Mouse (Mus musculus): ENCODE data around the gene Hist2h4. TPM values are rescaled to one million over a fixed set of nuclear protein-coding genes. Genes with fewer than 3 reads are reported as not detected.

Hist2h4 gene
- 3.1 and 3.6 TPM in 2 replicates for polyA plus RNA-seq (2012; rRNA removed)

GRCm38 (mm10) chr3:96262979-96263550 is at the start of gene Hist2h4:
Hist2h4 (minus strand) TSS chr3:96263311.
- Histone ChIP-seq H3K27ac (ENCODE audit: insufficient read depth, low read length) (peak within 1 kb of the TSS; percentile 85), H3K4me3 (ENCODE audit: insufficient read depth, low read length) (peak within 1 kb of the TSS; percentile 59)
- peak; percentile 100 for TF ChIP-seq POLR2A (IDR thresholded peaks at IDR 0.05; ENCODE audit: extremely low read depth, insufficient read depth, low read length)
- TF ChIP-seq CTCF (IDR thresholded peaks at IDR 0.05; ENCODE audit: extremely low read depth, insufficient read depth, low read length) = no peak

GRCm38 (mm10) chr3:96312341-96313098 is 49.4 kb upstream of the Hist2h4 start:
- Histone ChIP-seq H3K4me1 (ENCODE audit: control insufficient read depth, insufficient read depth, low read length) (no peaks in the 10 kb centered on the region), H3K27ac (ENCODE audit: insufficient read depth, low read length) (no peak overlapping the region), H3K4me3 (ENCODE audit: insufficient read depth, low read length) (no peak overlapping the region)
- TF ChIP-seq CTCF (IDR thresholded peaks at IDR 0.05; ENCODE audit: extremely low read depth, insufficient read depth, low read length) = no peak
- no peak for TF ChIP-seq POLR2A (IDR thresholded peaks at IDR 0.05; ENCODE audit: extremely low read depth, insufficient read depth, low read length)

More at GRCm38 (mm10) chr3:96262979-96263550, at the start of gene Hist2h4:
- peaks cover 2% of the 10 kb centered on the region; the same call in 1 of the 2 replicates for H3K4me1 ChIP-seq (ENCODE audit: control insufficient read depth, insufficient read depth, low read length)

GRCm38 (mm10) chr3:96309441-96309840 is 46.3 kb upstream of the Hist2h4 start:
- Histone ChIP-seq H3K4me1 (ENCODE audit: control insufficient read depth, insufficient read depth, low read length) (no peaks in the 10 kb centered on the region), H3K27ac (ENCODE audit: insufficient read depth, low read length) (no peak overlapping the region), H3K4me3 (ENCODE audit: insufficient read depth, low read length) (no peak overlapping the region)
- TF ChIP-seq POLR2A (IDR thresholded peaks at IDR 0.05; ENCODE audit: extremely low read depth, insufficient read depth, low read length) = no peak
- no peak for TF ChIP-seq CTCF (IDR thresholded peaks at IDR 0.05; ENCODE audit: extremely low read depth, insufficient read depth, low read length)

GRCm38 (mm10) chr3:96306506-96306905 is 43.4 kb upstream of the Hist2h4 start:
- TF ChIP-seq CTCF (IDR thresholded peaks at IDR 0.05; ENCODE audit: extremely low read depth, insufficient read depth, low read length) = no peak
- TF ChIP-seq POLR2A (IDR thresholded peaks at IDR 0.05; ENCODE audit: extremely low read depth, insufficient read depth, low read length) = no peak
- H3K27ac ChIP-seq (ENCODE audit: insufficient read depth, low read length) = no peak overlapping the region
- no peak overlapping the region for H3K4me3 ChIP-seq (ENCODE audit: insufficient read depth, low read length)
- no peaks in the 10 kb centered on the region for H3K4me1 ChIP-seq (ENCODE audit: control insufficient read depth, insufficient read depth, low read length)

- Histone ChIP-seq H3K4me3 (ENCODE audit: insufficient read depth, low read length) (no peak overlapping the region), H3K27ac (ENCODE audit: insufficient read depth, low read length) (no peak overlapping the region), H3K4me1 (ENCODE audit: control insufficient read depth, insufficient read depth, low read length) (no peaks in the 10 kb centered on the region)
- TF ChIP-seq CTCF (IDR thresholded peaks at IDR 0.05; ENCODE audit: extremely low read depth, insufficient read depth, low read length) = no peak
- TF ChIP-seq POLR2A (IDR thresholded peaks at IDR 0.05; ENCODE audit: extremely low read depth, insufficient read depth, low read length) = no peak
These were observed 39.0 kb upstream of the Hist2h4 start for GRCm38 (mm10) chr3:96302076-96302475.

GRCm38 (mm10) chr3:96300706-96301529 is 37.8 kb upstream of the Hist2h4 start:
- Histone ChIP-seq H3K4me3 (ENCODE audit: insufficient read depth, low read length) (peak overlapping the region; percentile 13), H3K27ac (ENCODE audit: insufficient read depth, low read length) (0 out of 2 replicates have a peak overlapping the region, but pooled peaks have one; percentile 29), H3K4me1 (ENCODE audit: control insufficient read depth, insufficient read depth, low read length) (no peaks in the 10 kb centered on the region)
- TF ChIP-seq POLR2A (IDR thresholded peaks at IDR 0.05; ENCODE audit: extremely low read depth, insufficient read depth, low read length) (no peak), CTCF (IDR thresholded peaks at IDR 0.05; ENCODE audit: extremely low read depth, insufficient read depth, low read length) (no peak)

- TF ChIP-seq CTCF (IDR thresholded peaks at IDR 0.05; ENCODE audit: extremely low read depth, insufficient read depth, low read length) (no peak), POLR2A (IDR thresholded peaks at IDR 0.05; ENCODE audit: extremely low read depth, insufficient read depth, low read length) (no peak)
- no peaks in the 10 kb centered on the region for H3K4me1 ChIP-seq (ENCODE audit: control insufficient read depth, insufficient read depth, low read length)
These were observed 36.5 kb upstream of the Hist2h4 start for GRCm38 (mm10) chr3:96299562-96299961.

GRCm38 (mm10) chr3:96298360-96298759 is 35.2 kb upstream of the Hist2h4 start:
- H3K4me3 ChIP-seq (ENCODE audit: insufficient read depth, low read length) = no peak overlapping the region
- H3K4me1 ChIP-seq (ENCODE audit: control insufficient read depth, insufficient read depth, low read length) = no peaks in the 10 kb centered on the region
- H3K27ac ChIP-seq (ENCODE audit: insufficient read depth, low read length) = no peak overlapping the region
- TF ChIP-seq CTCF (IDR thresholded peaks at IDR 0.05; ENCODE audit: extremely low read depth, insufficient read depth, low read length) (no peak), POLR2A (IDR thresholded peaks at IDR 0.05; ENCODE audit: extremely low read depth, insufficient read depth, low read length) (no peak)

More at GRCm38 (mm10) chr3:96299562-96299961, 36.5 kb upstream of the Hist2h4 start:
- Histone ChIP-seq H3K4me3 (ENCODE audit: insufficient read depth, low read length) (no peak overlapping the region), H3K27ac (ENCODE audit: insufficient read depth, low read length) (no peak overlapping the region)

GRCm38 (mm10) chr3:96293787-96294186 is 30.7 kb upstream of the Hist2h4 start, which contains the start of gene Fcgr1:
Fcgr1 (minus strand) TSS chr3:96293969.
- Histone ChIP-seq H3K4me1 (ENCODE audit: control insufficient read depth, insufficient read depth, low read length) (no peaks in the 10 kb centered on the region), H3K27ac (ENCODE audit: insufficient read depth, low read length) (peak within 1 kb of the TSS; percentile 67), H3K4me3 (ENCODE audit: insufficient read depth, low read length) (peak within 1 kb of the TSS; percentile 9; the same call in 1 of the 2 replicates)
- TF ChIP-seq POLR2A (IDR thresholded peaks at IDR 0.05; ENCODE audit: extremely low read depth, insufficient read depth, low read length) = no peak
- no peak for TF ChIP-seq CTCF (IDR thresholded peaks at IDR 0.05; ENCODE audit: extremely low read depth, insufficient read depth, low read length)
